Comparison of ENCODE assay signal across 8 mouse cellular contexts in genomic region chr7:127476855-127477254, GRCm38 (mm10). TPM values are rescaled to one million over a fixed set of nuclear protein-coding genes. Genes with fewer than 3 reads are reported as not detected.
DNase-seq lines count a peak whose midpoint lies in the region; ATAC-seq and TF ChIP-seq lines count a peak whose summit lies in the region.

No protein-coding gene starts in this region.

- H3K9me3 ChIP-seq in forebrain, embryonic 10.5 days, result no peaks in the 10 kb centered on the region
- no peaks in the 10 kb centered on the region for H3K9me3 ChIP-seq in intestine, embryonic 15.5 days
- no peaks in the 10 kb centered on the region for H3K9me3 ChIP-seq in neural tube, embryonic 13.5 days

- peak overlapping the region; percentile 80 for H3K9ac ChIP-seq in liver, adult 2 months (ENCODE audit: low read depth, low read length)
- no peak overlapping the region; the same call in 1 of the 2 replicates for H3K9ac ChIP-seq in intestine, embryonic 15.5 days
- H3K9ac ChIP-seq in neural tube, embryonic 13.5 days, result peak overlapping the region; percentile 65

- H3K27me3 ChIP-seq in liver, adult 2 months (ENCODE audit: control insufficient read depth, insufficient read depth, low read length), result no peaks in the 10 kb centered on the region
- no peaks in the 10 kb centered on the region for H3K27me3 ChIP-seq in forebrain, embryonic 10.5 days (ENCODE audit: poor library complexity, severe bottlenecking)
- no peaks in the 10 kb centered on the region for H3K27me3 ChIP-seq in intestine, embryonic 15.5 days (replicated peaks)
- H3K27me3 ChIP-seq in neural tube, embryonic 13.5 days, result no peaks in the 10 kb centered on the region

- no peak for ATAC-seq in intestine, embryonic 15.5 days
- ATAC-seq in neural tube, embryonic 13.5 days (ENCODE audit: low read depth), result no peak

- peaks cover 39% of the 10 kb centered on the region for H3K36me3 ChIP-seq in liver, adult 2 months (ENCODE audit: control insufficient read depth, insufficient read depth, low read length)
- peaks cover 67% of the 10 kb centered on the region for H3K36me3 ChIP-seq in forebrain, embryonic 10.5 days (replicated peaks)
- H3K36me3 ChIP-seq in intestine, embryonic 15.5 days, result peaks cover 29% of the 10 kb centered on the region
- H3K36me3 ChIP-seq in neural tube, embryonic 13.5 days, result peaks cover 47% of the 10 kb centered on the region

- H3K27ac ChIP-seq in liver, adult 2 months (replicated peaks; ENCODE audit: insufficient read depth, low read depth, low read length), result peak overlapping the region; percentile 74
- H3K27ac ChIP-seq in forebrain, embryonic 10.5 days, result no peak overlapping the region
- H3K27ac ChIP-seq in intestine, embryonic 15.5 days, result peak overlapping the region; percentile 97; the same call in 1 of the 2 replicates
- H3K27ac ChIP-seq in neural tube, embryonic 13.5 days (replicated peaks), result peak overlapping the region; percentile 96

- WGBS in liver, adult 2 months, result 15% methylated on average over 4 of the region's 4 CpGs
- WGBS in forebrain, embryonic 10.5 days, result 83% methylated on average over 4 of the region's 4 CpGs
- 67% methylated on average over 4 of the region's 4 CpGs for WGBS in intestine, embryonic 15.5 days
- 85% methylated on average over 4 of the region's 4 CpGs for WGBS in neural tube, embryonic 13.5 days
- WGBS in lung, adult 2 months, result 53% methylated on average over 4 of the region's 4 CpGs

- no peak for DNase-seq in liver, adult 2 months (ENCODE audit: extremely low read depth, low read depth, low spot score)
- no peak for DNase-seq in liver
- DNase-seq in forebrain, embryonic 10.5 days (ENCODE audit: extremely low spot score, low spot score), result no peak
- no peak for DNase-seq in frontal cortex, postnatal 14 days (ENCODE audit: low spot score in 2 of 2)
- DNase-seq in lung, adult 2 months, result no peak
- DNase-seq in spleen, adult 18-20 months, result no peak

- peak overlapping the region; percentile 50; the same call in 1 of the 2 replicates for H3K4me3 ChIP-seq in liver, adult 2 months (ENCODE audit: insufficient read depth, low read depth, low read length)
- peak overlapping the region; percentile 100 for H3K4me3 ChIP-seq in forebrain, embryonic 10.5 days
- H3K4me3 ChIP-seq in intestine, embryonic 15.5 days (replicated peaks), result peak overlapping the region; percentile 98; the same call in 1 of the 2 replicates
- H3K4me3 ChIP-seq in neural tube, embryonic 13.5 days, result peak overlapping the region; percentile 98
- no peak overlapping the region for H3K4me3 ChIP-seq in lung, adult 2 months (replicated peaks; ENCODE audit: extremely low read depth, low read depth, low read length)

- TF ChIP-seq CTCF in liver, adult 2 months (IDR thresholded peaks at IDR 0.05; ENCODE audit: low read depth, low read length), result no peak
- TF ChIP-seq CTCF in lung, adult 2 months (IDR thresholded peaks at IDR 0.05; ENCODE audit: insufficient read depth, low read length), result no peak

- peaks cover 16% of the 10 kb centered on the region; the same call in 1 of the 2 replicates for H3K79me2 ChIP-seq in liver, adult 2 months (ENCODE audit: control insufficient read depth, insufficient read depth, low read length)

- peaks cover 18% of the 10 kb centered on the region for H3K4me1 ChIP-seq in liver, adult 2 months (ENCODE audit: control insufficient read depth, insufficient read depth, low read length)
- peaks cover 48% of the 10 kb centered on the region for H3K4me1 ChIP-seq in forebrain, embryonic 10.5 days
- H3K4me1 ChIP-seq in intestine, embryonic 15.5 days (replicated peaks), result peaks cover 16% of the 10 kb centered on the region
- H3K4me1 ChIP-seq in neural tube, embryonic 13.5 days (replicated peaks), result peaks cover 55% of the 10 kb centered on the region
- H3K4me1 ChIP-seq in lung, adult 2 months (ENCODE audit: control insufficient read depth, insufficient read depth, low read length), result peaks cover 8% of the 10 kb centered on the region

- TF ChIP-seq POLR2A in liver, adult 2 months (IDR thresholded peaks at IDR 0.05; ENCODE audit: extremely low read depth, insufficient read depth, low read length), result no peak
- no peak for TF ChIP-seq POLR2A in lung, adult 2 months (IDR thresholded peaks at IDR 0.05; ENCODE audit: borderline replicate concordance, extremely low read depth, low read depth, low read length)

- H3K4me2 ChIP-seq in intestine, embryonic 15.5 days (replicated peaks), result peak overlapping the region; percentile 87
- H3K4me2 ChIP-seq in neural tube, embryonic 13.5 days, result peak overlapping the region; percentile 100

RNA-seq across cellular contexts. Expression of gene Fbrs, which starts 2.1 kb away (rescaled TPM):
- total RNA-seq in liver, adult 2 months (2014; rRNA removed), result 3.6 and 6.4 TPM in 2 replicates
- 9.5 and 11.8 TPM in 2 replicates for polyA plus RNA-seq in liver, adult 2 months (2012; rRNA removed)
- 7.3 and 7.7 TPM in 2 replicates for polyA plus RNA-seq in forebrain, embryonic 10.5 days (2016; fragmentation: Nextera tagmentation; extraction: Ambion mirVana)
- 8.9 and 9.2 TPM in 2 replicates for polyA plus RNA-seq in intestine, embryonic 15.5 days (2015; fragmentation: Nextera tagmentation; extraction: Ambion mirVana)
- 12.1 and 12.6 TPM in 2 replicates for polyA plus RNA-seq in neural tube, embryonic 13.5 days (2015; fragmentation: Nextera tagmentation; extraction: Ambion mirVana)
- 32.0 and 42.2 TPM in 2 replicates for polyA plus RNA-seq in lung, adult 2 months (2012; rRNA removed)

RNA-seq across cellular contexts. Expression of gene Prr14, which starts 17.4 kb away (rescaled TPM):
- total RNA-seq in liver, adult 2 months (2014; rRNA removed), result 8.3 and 9.5 TPM in 2 replicates
- 41.5 and 44.6 TPM in 2 replicates for polyA plus RNA-seq in liver, adult 2 months (2012; rRNA removed)
- polyA plus RNA-seq in forebrain, embryonic 10.5 days (2016; fragmentation: Nextera tagmentation; extraction: Ambion mirVana), result 47.3 and 50.9 TPM in 2 replicates
- 36.0 and 37.4 TPM in 2 replicates for polyA plus RNA-seq in intestine, embryonic 15.5 days (2015; fragmentation: Nextera tagmentation; extraction: Ambion mirVana)
- polyA plus RNA-seq in neural tube, embryonic 13.5 days (2015; fragmentation: Nextera tagmentation; extraction: Ambion mirVana), result 42.4 and 44.5 TPM in 2 replicates
- 80.2 and 89.0 TPM in 2 replicates for polyA plus RNA-seq in lung, adult 2 months (2012; rRNA removed)

RNA-seq across cellular contexts. Expression of gene Zfp689, which starts 27.9 kb away (rescaled TPM):
- total RNA-seq in liver, adult 2 months (2014; rRNA removed), result 0.47 and 0.74 TPM in 2 replicates
- 0.92 and 1.9 TPM in 2 replicates for polyA plus RNA-seq in liver, adult 2 months (2012; rRNA removed)
- polyA plus RNA-seq in forebrain, embryonic 10.5 days (2016; fragmentation: Nextera tagmentation; extraction: Ambion mirVana), result 14.4 and 15.4 TPM in 2 replicates
- 5.6 and 5.9 TPM in 2 replicates for polyA plus RNA-seq in intestine, embryonic 15.5 days (2015; fragmentation: Nextera tagmentation; extraction: Ambion mirVana)
- 13.0 and 15.2 TPM in 2 replicates for polyA plus RNA-seq in neural tube, embryonic 13.5 days (2015; fragmentation: Nextera tagmentation; extraction: Ambion mirVana)
- polyA plus RNA-seq in lung, adult 2 months (2012; rRNA removed), result 4.9 and 5.6 TPM in 2 replicates

RNA-seq across cellular contexts. Expression of gene Srcap, which starts 34.9 kb away (rescaled TPM):
- total RNA-seq in liver, adult 2 months (2014; rRNA removed), result 10.9 and 13.8 TPM in 2 replicates
- 8.9 and 9.6 TPM in 2 replicates for polyA plus RNA-seq in liver, adult 2 months (2012; rRNA removed)
- 52.8 and 63.6 TPM in 2 replicates for polyA plus RNA-seq in forebrain, embryonic 10.5 days (2016; fragmentation: Nextera tagmentation; extraction: Ambion mirVana)
- polyA plus RNA-seq in intestine, embryonic 15.5 days (2015; fragmentation: Nextera tagmentation; extraction: Ambion mirVana), result 37.6 and 37.9 TPM in 2 replicates
- polyA plus RNA-seq in neural tube, embryonic 13.5 days (2015; fragmentation: Nextera tagmentation; extraction: Ambion mirVana), result 50.1 and 56.1 TPM in 2 replicates
- polyA plus RNA-seq in lung, adult 2 months (2012; rRNA removed), result 27.0 and 32.8 TPM in 2 replicates

RNA-seq across cellular contexts. Expression of gene Gm42715, which starts 42.5 kb away (rescaled TPM):
- 4.6 and 7.7 TPM in 2 replicates for total RNA-seq in liver, adult 2 months (2014; rRNA removed)
- polyA plus RNA-seq in liver, adult 2 months (2012; rRNA removed), result 5.9 and 7.5 TPM in 2 replicates
- polyA plus RNA-seq in forebrain, embryonic 10.5 days (2016; fragmentation: Nextera tagmentation; extraction: Ambion mirVana), result 15.9 and 18.4 TPM in 2 replicates
- polyA plus RNA-seq in intestine, embryonic 15.5 days (2015; fragmentation: Nextera tagmentation; extraction: Ambion mirVana), result 11.5 and 12.3 TPM in 2 replicates
- polyA plus RNA-seq in neural tube, embryonic 13.5 days (2015; fragmentation: Nextera tagmentation; extraction: Ambion mirVana), result 15.7 and 16.6 TPM in 2 replicates
- polyA plus RNA-seq in lung, adult 2 months (2012; rRNA removed), result 8.1 and 10.0 TPM in 2 replicates
